Mouse (Mus musculus) spleen, adult 2 months (tissue): Measurements from ENCODE around the gene Srgap1. TPM values are rescaled to one million over a fixed set of nuclear protein-coding genes. Genes with fewer than 3 reads are reported as not detected.
A peak's percentile ranks its signal among the peaks of the same experiment; 100 is the strongest.

ENCODE experiments used
- DNase-seq, 2 experiments: peaks; one replicate each; pipeline versions ENCODE4 v3.0.0 to v3.0.0-alpha.2; 2012 to 2021; ENCODE audit warnings: low spot score in 2 of 2, low read depth in 1 of 2
- H3K27ac ChIP-seq: fragments of 200-500 bp; 2 replicates; pipeline ENCODE4 v1.5.1; 2012; ENCODE audit warnings: low read length, inconsistent platforms; ENCODE audit not compliant: insufficient read depth
- H3K27me3 ChIP-seq: fragments of 200-500 bp; 2 replicates; pipeline ENCODE4 v1.6.1; 2012; ENCODE audit warnings: mild to moderate bottlenecking, moderate library complexity, low read length, inconsistent platforms; ENCODE audit not compliant: control insufficient read depth, insufficient read depth
- H3K36me3 ChIP-seq: fragments of 200-500 bp; 2 replicates; pipeline ENCODE4 v1.6.1; 2012; ENCODE audit warnings: mild to moderate bottlenecking, low read length, inconsistent platforms; ENCODE audit not compliant: control insufficient read depth, insufficient read depth
- H3K4me1 ChIP-seq: fragments of 200-500 bp; 2 replicates; pipeline ENCODE4 v1.6.1; 2011; ENCODE audit warnings: inconsistent platforms; ENCODE audit not compliant: control insufficient read depth, insufficient read depth, insufficient read length
- H3K4me3 ChIP-seq: fragments of 200-500 bp; 2 replicates; pipeline ENCODE4 v1.5.1; 2011; ENCODE audit warnings: mild to moderate bottlenecking, inconsistent platforms; ENCODE audit not compliant: insufficient read depth, insufficient read length; ENCODE audit errors: extremely low read depth
- CTCF ChIP-seq: fragments of 200-500 bp; IDR thresholded peaks from 2 replicates; pipeline ENCODE4 v1.5.1; 2011; ENCODE audit warnings: mild to moderate bottlenecking, inconsistent platforms; ENCODE audit not compliant: insufficient read depth, insufficient read length, insufficient replicate concordance; ENCODE audit errors: extremely low read depth
- POLR2A ChIP-seq: fragments of 200-500 bp; IDR thresholded peaks from 2 replicates; pipeline ENCODE4 v1.6.1; 2011; ENCODE audit warnings: low read depth, low read length, inconsistent platforms
- WGBS: fragments of 180-500 bp; shearing (Covaris S2); methylation state at CpG from one replicate; pipeline ENCODE4 v1.1.7; 2018; 5-methylcytosine and 5-hydroxymethylcytosine counted together
- polyA plus RNA-seq: library from polyadenylated mRNA; depleted of rRNA; stranded (reverse); fragments of >200 nt; gene quantifications from 2 replicates; pipeline ENCODE4 v1.2.3, GENCODE M21; 2012

Gene Srgap1
- polyA plus RNA-seq, 1 experiment, result 0.58 TPM

DNA sequence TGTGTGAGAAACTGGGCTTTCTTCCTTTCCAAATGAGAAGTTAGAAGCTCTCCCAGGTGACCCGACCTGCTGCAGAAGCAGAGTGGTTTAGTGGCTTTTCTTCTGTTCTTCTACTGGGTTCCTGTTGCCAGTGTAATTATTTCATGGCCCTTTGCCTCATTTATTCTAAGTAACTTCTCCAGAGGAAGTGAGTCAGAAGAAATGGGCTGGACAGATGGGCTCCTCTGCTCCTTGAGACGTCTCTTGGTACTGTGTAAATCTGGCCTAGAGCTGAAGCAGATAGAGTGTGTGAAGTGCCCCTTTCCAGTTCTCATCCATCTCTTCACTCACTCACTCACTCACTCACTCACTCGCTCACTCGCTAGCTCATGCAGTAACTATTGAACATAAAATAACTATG lies 290.4 kb downstream of the Srgap1 start:
- no peak for DNase-seq
- TF ChIP-seq CTCF (no peak), POLR2A (no peak)
- H3K4me1 ChIP-seq, result no peaks in the 10 kb centered on the region
- no peak overlapping the region for H3K27ac ChIP-seq
- WGBS, result 51% methylated on average over 4 of the region's 4 CpGs
- H3K36me3 ChIP-seq, result peaks cover 4% of the 10 kb centered on the region; the same call in 1 of the 2 replicates
- no peak overlapping the region for H3K4me3 ChIP-seq
- H3K27me3 ChIP-seq, result no peaks in the 10 kb centered on the region

DNA sequence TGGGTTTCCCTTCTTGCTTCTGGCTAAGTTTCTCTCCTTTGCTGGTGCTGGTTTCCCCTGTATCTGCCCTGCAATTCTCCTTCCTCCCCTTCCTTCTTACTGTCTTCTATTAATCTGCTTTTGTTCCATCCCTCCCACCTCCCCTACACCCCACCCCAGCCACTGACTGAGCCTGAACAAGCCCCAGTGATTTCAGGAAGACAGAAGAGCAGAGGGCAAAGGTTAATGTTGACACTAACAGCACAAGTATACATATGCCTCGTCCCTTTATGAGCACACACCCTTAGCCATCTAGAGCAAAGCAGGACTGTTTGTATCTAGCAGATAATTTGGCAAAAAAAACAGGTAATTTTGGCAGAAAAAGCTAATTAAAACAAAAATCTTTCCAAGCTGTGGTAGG lies 291.3 kb downstream of the Srgap1 start:
- Histone ChIP-seq H3K27ac (no peak overlapping the region), H3K4me3 (no peak overlapping the region), H3K27me3 (no peaks in the 10 kb centered on the region), H3K4me1 (no peaks in the 10 kb centered on the region), H3K36me3 (peaks cover 4% of the 10 kb centered on the region; the same call in 1 of the 2 replicates)
- WGBS, result 72% methylated on average over 1 of the region's 1 CpGs
- no peak for DNase-seq
- TF ChIP-seq CTCF (no peak), POLR2A (no peak)

DNA sequence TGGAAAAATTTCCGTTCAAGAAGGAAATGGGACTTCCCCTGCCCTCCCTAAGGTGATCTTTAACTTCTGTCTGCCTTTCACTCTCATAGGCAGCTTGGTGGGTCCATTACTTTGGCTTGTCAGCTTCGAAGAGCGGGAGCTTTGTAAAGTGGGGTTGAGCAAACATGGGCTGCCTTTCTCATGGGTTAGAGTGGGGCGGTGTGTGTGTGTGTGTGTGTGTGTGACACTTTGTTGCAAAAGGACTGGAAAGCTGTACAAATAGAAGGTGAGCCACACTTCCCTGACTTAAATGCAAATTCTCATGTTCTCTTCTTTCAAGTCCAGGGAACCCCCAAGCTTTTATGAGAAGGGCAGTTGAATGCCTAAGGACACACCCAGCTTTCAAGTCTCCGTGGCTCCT lies 292.9 kb downstream of the Srgap1 start:
- TF ChIP-seq POLR2A (no peak), CTCF (no peak)
- 74% methylated on average over 5 of the region's 5 CpGs for WGBS
- H3K4me1 ChIP-seq, result no peaks in the 10 kb centered on the region

DNA sequence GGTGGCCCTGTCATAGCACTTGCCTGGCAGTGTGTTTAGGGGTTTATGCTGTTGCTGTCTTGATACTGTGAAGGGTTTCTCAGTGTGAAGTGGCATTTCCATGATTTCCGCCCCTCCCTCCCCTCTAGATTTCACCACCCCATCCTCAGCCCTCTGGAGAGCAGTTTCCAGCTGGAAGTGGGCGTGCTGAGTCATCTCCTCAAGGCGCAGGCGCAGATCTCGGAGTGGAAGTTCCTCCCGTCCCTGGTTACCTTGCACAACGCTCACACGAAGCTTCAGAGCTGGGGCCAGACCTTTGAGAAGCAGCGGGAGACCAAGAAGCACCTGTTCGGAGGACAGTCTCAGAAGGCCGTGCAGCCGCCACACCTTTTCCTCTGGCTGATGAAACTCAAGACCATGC lies 296.9 kb downstream of the Srgap1 start:
- TF ChIP-seq POLR2A, result no peak
- no peak for TF ChIP-seq CTCF

More for the DNA sequence above, 292.9 kb downstream of the Srgap1 start:
- H3K4me3 ChIP-seq, result no peak overlapping the region
- H3K27ac ChIP-seq, result no peak overlapping the region
- DNase-seq, result no peak
- H3K27me3 ChIP-seq, result no peaks in the 10 kb centered on the region
- H3K36me3 ChIP-seq, result peaks cover 8% of the 10 kb centered on the region

DNA sequence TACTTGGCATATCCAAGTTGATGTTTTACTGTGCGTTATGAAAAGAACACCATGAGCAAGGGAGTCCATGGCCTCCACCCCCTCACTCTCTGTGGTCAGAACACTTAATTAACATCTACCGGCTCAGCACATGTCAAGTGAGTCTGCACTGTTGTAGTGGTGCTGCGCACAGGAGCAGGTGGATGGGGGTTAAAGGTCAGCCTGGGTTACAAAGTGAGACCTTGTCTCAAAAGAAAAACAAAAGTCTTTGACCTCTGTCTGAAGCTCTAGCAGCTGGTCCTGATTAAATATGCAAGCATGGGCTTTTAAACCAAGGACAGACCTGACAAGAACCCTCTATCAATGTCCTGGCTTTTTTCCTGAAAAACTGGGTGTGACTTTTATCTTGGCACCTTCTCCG lies 304.8 kb downstream of the Srgap1 start:
- no peak overlapping the region for H3K27ac ChIP-seq
- TF ChIP-seq CTCF, result no peak
- no peak for TF ChIP-seq POLR2A
- peaks cover 4% of the 10 kb centered on the region; the same call in 1 of the 2 replicates for H3K4me1 ChIP-seq
- H3K36me3 ChIP-seq, result peaks cover 7% of the 10 kb centered on the region
- no peaks in the 10 kb centered on the region for H3K27me3 ChIP-seq
- WGBS, result 88% methylated on average over 4 of the region's 4 CpGs
- no peak overlapping the region for H3K4me3 ChIP-seq
- DNase-seq, result no peak

More for the DNA sequence above, 296.9 kb downstream of the Srgap1 start:
- Histone ChIP-seq H3K4me3 (no peak overlapping the region), H3K27me3 (no peaks in the 10 kb centered on the region), H3K36me3 (peaks cover 15% of the 10 kb centered on the region), H3K4me1 (no peaks in the 10 kb centered on the region), H3K27ac (no peak overlapping the region)
- no peak for DNase-seq
- WGBS, result 92% methylated on average over 12 of the region's 12 CpGs

DNA sequence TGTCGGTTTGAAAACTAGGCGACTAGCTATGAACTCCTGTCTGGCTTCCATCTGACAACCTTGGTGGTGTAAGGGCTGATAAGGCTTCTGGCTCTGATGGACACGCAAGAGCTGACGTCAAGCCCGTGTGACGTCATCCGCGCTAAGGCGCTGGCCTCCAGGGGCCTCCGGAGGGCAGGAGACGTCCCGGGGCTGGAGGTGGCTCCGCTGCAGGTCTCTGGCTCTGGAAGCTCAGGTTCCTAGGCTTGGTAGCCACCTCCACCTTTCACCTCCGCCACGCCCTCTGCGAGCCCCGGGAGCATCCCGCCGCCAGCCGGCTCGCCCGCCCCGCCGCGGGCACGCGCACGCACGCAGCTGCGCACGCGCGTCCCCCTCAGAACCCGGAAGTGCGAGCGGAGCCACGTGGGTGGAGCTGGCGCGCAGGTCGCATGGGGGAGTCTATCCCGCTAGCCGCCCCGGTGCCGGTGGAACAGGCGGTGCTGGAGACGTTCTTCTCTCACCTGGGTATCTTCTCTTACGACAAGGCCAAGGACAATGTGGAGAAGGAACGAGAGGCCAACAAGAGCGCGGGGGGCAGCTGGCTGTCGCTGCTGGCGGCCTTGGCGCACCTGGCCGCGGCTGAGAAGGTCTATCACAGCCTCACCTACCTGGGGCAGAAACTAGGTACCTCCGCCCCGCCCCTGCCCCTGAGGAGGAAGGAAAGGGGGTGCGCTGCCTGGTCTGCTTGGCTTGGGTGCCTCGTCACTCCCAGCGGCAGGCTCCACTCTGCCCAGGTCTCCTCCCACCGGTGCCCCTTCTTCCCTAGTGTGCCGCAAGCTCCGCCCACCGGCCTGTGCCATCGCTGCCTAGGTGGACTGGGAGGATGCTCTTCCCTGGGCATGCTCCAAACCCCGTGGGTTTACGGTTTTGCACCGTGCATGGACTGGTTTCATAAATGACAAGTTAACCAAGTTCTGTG lies 307.3 kb downstream of the Srgap1 start, which contains the start of gene BC048403:
BC048403 (plus strand) TSS at position 390 of the 958 bp plus-strand sequence.
- Histone ChIP-seq H3K27me3 (no peaks in the 10 kb centered on the region), H3K36me3 (no peaks in the 10 kb centered on the region), H3K27ac (peak within 1 kb of the TSS; percentile 79), H3K4me1 (peaks cover 4% of the 10 kb centered on the region; the same call in 1 of the 2 replicates), H3K4me3 (peak within 1 kb of the TSS; percentile 90)
- peak; percentile 76 to 82 for DNase-seq
- TF ChIP-seq CTCF, result no peak
- TF ChIP-seq POLR2A, result peak; percentile 62
- WGBS, result 1% methylated on average over 66 of the region's 68 CpGs

DNA sequence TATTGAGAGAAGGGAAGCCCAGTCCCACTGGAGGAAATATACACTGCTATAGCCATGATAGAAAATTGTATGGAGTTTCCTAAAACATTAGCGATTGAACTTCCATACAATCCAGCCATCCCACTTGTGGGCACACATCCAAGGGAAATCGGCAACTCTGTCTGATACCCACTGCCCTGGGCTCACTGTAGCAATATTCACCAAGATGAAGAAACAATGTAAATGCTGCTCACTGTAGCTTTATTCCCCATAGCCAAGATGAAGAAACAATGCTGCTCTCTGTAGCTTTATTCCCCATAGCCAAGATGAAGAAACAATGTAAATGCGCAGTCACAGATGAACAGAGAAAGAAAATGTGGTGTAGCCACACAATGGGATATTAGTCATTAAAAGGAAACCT lies 309.9 kb downstream of the Srgap1 start:
- H3K27ac ChIP-seq, result no peak overlapping the region
- TF ChIP-seq POLR2A, result no peak
- no peak for TF ChIP-seq CTCF
- no peaks in the 10 kb centered on the region for H3K27me3 ChIP-seq
- no peaks in the 10 kb centered on the region for H3K36me3 ChIP-seq
- H3K4me1 ChIP-seq, result peaks cover 4% of the 10 kb centered on the region; the same call in 1 of the 2 replicates
- no peak for DNase-seq
- WGBS, result 87% methylated on average over 3 of the region's 3 CpGs
- H3K4me3 ChIP-seq, result no peak overlapping the region
